Mouse (Mus musculus): ENCODE data around the gene Timm17a. TPM values are rescaled to one million over a fixed set of nuclear protein-coding genes. Genes with fewer than 3 reads are reported as not detected.
A peak's percentile ranks its signal among the peaks of the same experiment; 100 is the strongest.

Timm17a gene
- polyA plus RNA-seq, 1 experiment from 2014 or later, result 213 TPM

DNA sequence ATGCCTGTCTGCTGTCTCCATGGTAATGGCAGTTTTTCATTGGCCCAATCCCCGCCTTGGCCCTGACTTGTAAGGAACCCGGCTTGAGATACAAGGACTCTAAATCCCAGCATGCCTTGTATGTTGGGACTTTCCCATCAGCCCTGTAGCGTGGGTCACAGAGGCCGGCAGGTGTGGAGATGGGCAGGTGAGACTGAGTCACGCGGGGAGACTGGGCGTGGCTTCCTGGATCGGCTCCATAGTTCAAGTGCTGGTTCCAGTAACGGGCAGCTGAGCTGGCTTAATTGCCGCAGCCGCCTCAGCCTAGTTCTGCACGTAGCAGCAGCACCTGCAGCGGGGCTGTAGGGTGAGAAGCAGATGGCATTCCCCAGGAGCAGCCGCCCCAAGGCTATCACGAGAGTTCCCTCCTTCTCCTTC is 65.1 kb downstream of the Timm17a start:
- Histone ChIP-seq H3K9ac (ENCODE audit: low read depth, low read length) (no peak overlapping the region), H3K27me3 (ENCODE audit: control insufficient read depth, insufficient read depth, low read length) (no peaks in the 10 kb centered on the region; the same call in 1 of the 2 replicates), H3K36me3 (ENCODE audit: control insufficient read depth, insufficient read depth, low read length) (no peaks in the 10 kb centered on the region), H3K4me2 (replicated peaks; ENCODE audit: low read depth, low read length) (peak overlapping the region; percentile 21), H3K4me3 (ENCODE audit: low read length) (peak overlapping the region; percentile 11; the same call in 1 of the 2 replicates), H3K4me1 (ENCODE audit: control insufficient read depth, insufficient read depth, low read length) (no peaks in the 10 kb centered on the region), H3K9me3 (ENCODE audit: control insufficient read depth, low read length) (no peaks in the 10 kb centered on the region), H3K27ac (ENCODE audit: low read depth, low read length) (no peak overlapping the region)
- 3% methylated on average over 15 of the region's 15 CpGs for WGBS
- ATAC-seq (ENCODE audit: low FRiP score, low TSS enrichment), result peak; percentile 69

Other genes with a start within 250 kb of the Timm17a start
- gene Lgr6, start 208.5 kb downstream of the Timm17a start, polyA plus RNA-seq (2014; fragmentation: Nextera tagmentation; extraction: Ambion mirVana), result 0.66 and 0.81 TPM in 2 replicates
- gene Ptpn7, start 181.1 kb downstream of the Timm17a start, polyA plus RNA-seq (2014; fragmentation: Nextera tagmentation; extraction: Ambion mirVana), result 0.66 and 0.83 TPM in 2 replicates
- 32.0 and 44.5 TPM in 2 replicates for gene Arl8a, start 167.0 kb downstream of the Timm17a start, polyA plus RNA-seq (2014; fragmentation: Nextera tagmentation; extraction: Ambion mirVana)
- gene Gpr37l1, start 146.1 kb downstream of the Timm17a start, polyA plus RNA-seq (2014; fragmentation: Nextera tagmentation; extraction: Ambion mirVana), result not detected in 2 replicates
- gene Elf3, start 55.2 kb downstream of the Timm17a start, polyA plus RNA-seq (2014; fragmentation: Nextera tagmentation; extraction: Ambion mirVana), result 22.4 and 26.8 TPM in 2 replicates
- 66.6 and 86.8 TPM in 2 replicates for gene Rnpep, start 29.7 kb downstream of the Timm17a start, polyA plus RNA-seq (2014; fragmentation: Nextera tagmentation; extraction: Ambion mirVana)
- gene Lmod1, start 11.0 kb upstream of the Timm17a start, polyA plus RNA-seq (2014; fragmentation: Nextera tagmentation; extraction: Ambion mirVana), result 0.27 and 0.55 TPM in 2 replicates
- gene Shisa4, start 61.5 kb upstream of the Timm17a start, polyA plus RNA-seq (2014; fragmentation: Nextera tagmentation; extraction: Ambion mirVana), result 33.0 and 39.6 TPM in 2 replicates
- 160 and 176 TPM in 2 replicates for gene Ipo9, start 116.7 kb upstream of the Timm17a start, polyA plus RNA-seq (2014; fragmentation: Nextera tagmentation; extraction: Ambion mirVana)